Mouse (Mus musculus): ENCODE results near the gene Acap3. TPM values are rescaled to one million over a fixed set of nuclear protein-coding genes. Genes with fewer than 3 reads are reported as not detected.

The Acap3 gene
- total RNA-seq, 2 experiments from 2014 or later = 6.2 to 8.3 TPM

GRCm38 (mm10) chr4:155908751-155909150 is 17.1 kb downstream of the Acap3 start:
- no peak for ATAC-seq (replicated peaks; ENCODE audit: poor library complexity)

- ATAC-seq (replicated peaks; ENCODE audit: poor library complexity) = no peak
These were observed 40.4 kb downstream of the Acap3 start for GRCm38 (mm10) chr4:155932031-155932430.

- peak; percentile 19 for ATAC-seq (replicated peaks; ENCODE audit: poor library complexity)
These were observed 51.4 kb downstream of the Acap3 start for GRCm38 (mm10) chr4:155943049-155943452.

GRCm38 (mm10) chr4:155943534-155944249 is 52.1 kb downstream of the Acap3 start, which contains the start of gene Ube2j2:
Ube2j2 (plus strand) TSS chr4:155943831.
- peak; percentile 95 for ATAC-seq (replicated peaks; ENCODE audit: poor library complexity)

GRCm38 (mm10) chr4:155944271-155944670 is 52.6 kb downstream of the Acap3 start:
- peak; percentile 52 for ATAC-seq (replicated peaks; ENCODE audit: poor library complexity)

GRCm38 (mm10) chr4:155947094-155947493 is 55.5 kb downstream of the Acap3 start:
- ATAC-seq (replicated peaks; ENCODE audit: poor library complexity) = no peak

DNA sequence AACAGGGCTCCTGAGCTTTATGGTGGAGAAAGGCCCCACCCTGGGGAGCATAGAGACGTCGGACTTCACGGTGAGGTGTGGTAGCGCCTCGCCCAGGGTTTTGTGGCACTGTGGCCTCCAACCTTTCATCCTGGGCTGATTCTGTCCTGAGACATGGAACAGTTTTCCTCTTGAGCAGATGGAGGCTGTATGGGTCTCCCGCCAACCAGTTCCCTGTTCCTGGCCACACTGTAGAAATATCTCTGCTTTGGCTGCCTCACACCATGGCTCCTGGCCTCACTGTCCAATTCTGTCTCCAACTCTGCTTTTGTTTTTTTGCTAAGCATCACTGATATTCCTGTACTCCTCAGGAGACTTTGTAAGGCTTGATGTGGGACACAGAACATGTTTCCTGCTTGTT is 63.9 kb downstream of the Acap3 start:
- no peak for ATAC-seq (replicated peaks; ENCODE audit: poor library complexity)

Other genes starting within 250 kb of the Acap3 start
- gene Gm10563, start 246.4 kb upstream of the Acap3 start, total RNA-seq (2015) = not detected in 2 replicates
- not detected in 2 replicates for gene Gm10563, start 246.4 kb upstream of the Acap3 start, total RNA-seq (2017)
- gene Mmp23, start 238.4 kb upstream of the Acap3 start, total RNA-seq (2015) = 0.12 and 0.20 TPM in 2 replicates
- not detected in 2 replicates for gene Mmp23, start 238.4 kb upstream of the Acap3 start, total RNA-seq (2017)
- 3.1 and 3.6 TPM in 2 replicates for gene Mib2, start 222.6 kb upstream of the Acap3 start, total RNA-seq (2015)
- 19.7 and 24.5 TPM in 2 replicates for gene Mib2, start 222.6 kb upstream of the Acap3 start, total RNA-seq (2017)
- gene Fndc10, start 197.5 kb upstream of the Acap3 start, total RNA-seq (2015) = 2.2 and 2.4 TPM in 2 replicates
- gene Fndc10, start 197.5 kb upstream of the Acap3 start, total RNA-seq (2017) = 1.6 and 2.6 TPM in 2 replicates
- 90.2 and 93.9 TPM in 2 replicates for gene Ssu72, start 187.0 kb upstream of the Acap3 start, total RNA-seq (2015)
- gene Ssu72, start 187.0 kb upstream of the Acap3 start, total RNA-seq (2017) = 101 and 105 TPM in 2 replicates
- 0.37 and 0.44 TPM in 2 replicates for gene Tmem240, start 157.0 kb upstream of the Acap3 start, total RNA-seq (2015)
- 0.04 and 0.57 TPM in 2 replicates for gene Tmem240, start 157.0 kb upstream of the Acap3 start, total RNA-seq (2017)
- gene Atad3a, start 130.7 kb upstream of the Acap3 start, total RNA-seq (2015) = 57.0 and 58.9 TPM in 2 replicates
- 69.8 and 90.6 TPM in 2 replicates for gene Atad3a, start 130.7 kb upstream of the Acap3 start, total RNA-seq (2017)
- gene Vwa1, start 117.1 kb upstream of the Acap3 start, total RNA-seq (2015) = 0.22 and 0.37 TPM in 2 replicates
- gene Vwa1, start 117.1 kb upstream of the Acap3 start, total RNA-seq (2017) = 0.24 and 0.42 TPM in 2 replicates
- gene Tmem88b, start 105.9 kb upstream of the Acap3 start, total RNA-seq (2015) = not detected in 2 replicates
- gene Tmem88b, start 105.9 kb upstream of the Acap3 start, total RNA-seq (2017) = not detected in 2 replicates
- gene Ankrd65, start 101.4 kb upstream of the Acap3 start, total RNA-seq (2015) = not detected in 2 replicates
- not detected in 2 replicates for gene Ankrd65, start 101.4 kb upstream of the Acap3 start, total RNA-seq (2017)
- 203 and 210 TPM in 2 replicates for gene Mrpl20, start 88.9 kb upstream of the Acap3 start, total RNA-seq (2015)
- gene Mrpl20, start 88.9 kb upstream of the Acap3 start, total RNA-seq (2017) = 70.0 and 102 TPM in 2 replicates
- 54.0 and 63.6 TPM in 2 replicates for gene Ccnl2, start 79.3 kb upstream of the Acap3 start, total RNA-seq (2015)
- gene Ccnl2, start 79.3 kb upstream of the Acap3 start, total RNA-seq (2017) = 80.8 and 88.0 TPM in 2 replicates
- gene Aurkaip1, start 60.5 kb upstream of the Acap3 start, total RNA-seq (2015) = 107 and 111 TPM in 2 replicates
- 128 and 137 TPM in 2 replicates for gene Aurkaip1, start 60.5 kb upstream of the Acap3 start, total RNA-seq (2017)
- not detected in 2 replicates for gene Mxra8, start 52.1 kb upstream of the Acap3 start, total RNA-seq (2015)
- gene Mxra8, start 52.1 kb upstream of the Acap3 start, total RNA-seq (2017) = not detected in 2 replicates
- 9.6 and 9.9 TPM in 2 replicates for gene Dvl1, start 44.4 kb upstream of the Acap3 start, total RNA-seq (2015)
- 12.8 and 13.0 TPM in 2 replicates for gene Dvl1, start 44.4 kb upstream of the Acap3 start, total RNA-seq (2017)
- 0.07 and 0.10 TPM in 2 replicates for gene Tas1r3, start 28.5 kb upstream of the Acap3 start, total RNA-seq (2015)
- 0.17 TPM in 2 replicates for gene Tas1r3, start 28.5 kb upstream of the Acap3 start, total RNA-seq (2017)
- gene Cptp, start 22.4 kb upstream of the Acap3 start, total RNA-seq (2015) = 7.6 and 7.8 TPM in 2 replicates
- gene Cptp, start 22.4 kb upstream of the Acap3 start, total RNA-seq (2017) = 8.8 and 9.2 TPM in 2 replicates
- 26.8 and 47.5 TPM in 2 replicates for gene Ints11, start 22.3 kb upstream of the Acap3 start, total RNA-seq (2015)
- 28.5 and 35.9 TPM in 2 replicates for gene Ints11, start 22.3 kb upstream of the Acap3 start, total RNA-seq (2017)
- 18.7 and 22.5 TPM in 2 replicates for gene Pusl1, start within 50 bp of the Acap3 start, total RNA-seq (2015)
- gene Pusl1, start within 50 bp of the Acap3 start, total RNA-seq (2017) = 19.3 and 33.7 TPM in 2 replicates
- 60.5 and 84.8 TPM in 2 replicates for gene Ube2j2, start 52.0 kb downstream of the Acap3 start, total RNA-seq (2015)
- 97.5 and 98.7 TPM in 2 replicates for gene Ube2j2, start 52.0 kb downstream of the Acap3 start, total RNA-seq (2017)
- 105 and 126 TPM in 2 replicates for gene C1qtnf12, start 70.5 kb downstream of the Acap3 start, total RNA-seq (2015)
- gene C1qtnf12, start 70.5 kb downstream of the Acap3 start, total RNA-seq (2017) = 30.6 and 39.6 TPM in 2 replicates
- 10.5 and 10.6 TPM in 2 replicates for gene B3galt6, start 100.8 kb downstream of the Acap3 start, total RNA-seq (2015)
- 11.4 and 12.9 TPM in 2 replicates for gene B3galt6, start 100.8 kb downstream of the Acap3 start, total RNA-seq (2017)
- 52.6 and 54.4 TPM in 2 replicates for gene Sdf4, start 101.0 kb downstream of the Acap3 start, total RNA-seq (2015)
- gene Sdf4, start 101.0 kb downstream of the Acap3 start, total RNA-seq (2017) = 188 and 205 TPM in 2 replicates
- 1.6 and 2.0 TPM in 2 replicates for gene Tnfrsf4, start 122.0 kb downstream of the Acap3 start, total RNA-seq (2015)
- 0.37 and 0.57 TPM in 2 replicates for gene Tnfrsf4, start 122.0 kb downstream of the Acap3 start, total RNA-seq (2017)
- gene Tnfrsf18, start 134.3 kb downstream of the Acap3 start, total RNA-seq (2015) = 0.76 and 4.5 TPM in 2 replicates
- gene Tnfrsf18, start 134.3 kb downstream of the Acap3 start, total RNA-seq (2017) = 1.9 and 2.0 TPM in 2 replicates
- not detected in 2 replicates for gene Ttll10, start 167.6 kb downstream of the Acap3 start, total RNA-seq (2015)
- not detected in 2 replicates for gene Ttll10, start 167.6 kb downstream of the Acap3 start, total RNA-seq (2017)
- 16.9 and 24.7 TPM in 2 replicates for gene 9430015G10Rik, start 218.2 kb downstream of the Acap3 start, total RNA-seq (2015)
- gene 9430015G10Rik, start 218.2 kb downstream of the Acap3 start, total RNA-seq (2017) = 28.3 and 33.7 TPM in 2 replicates
- 0.22 and 0.27 TPM in 2 replicates for gene Rnf223, start 238.7 kb downstream of the Acap3 start, total RNA-seq (2015)
- gene Rnf223, start 238.7 kb downstream of the Acap3 start, total RNA-seq (2017) = 0.25 TPM in 1 of 2 replicates, not detected in the other

All from megakaryocyte progenitor cell, adult 5-6 weeks (primary cell).